Mouse (Mus musculus) megakaryocyte, embryonic 14.5 days (primary cell): ENCODE data around the gene Atp23.

Source experiments
- FLI1 ChIP-seq: IDR thresholded peaks from 2 replicates; pipeline ENCODE4 v1.6.1; 2012; ENCODE audit warnings: low read length, inconsistent platforms, mixed read lengths
- GATA1 ChIP-seq: IDR thresholded peaks from 3 replicates; pipeline ENCODE4 v1.6.1; 2012; ENCODE audit warnings: mixed read lengths, low read length, inconsistent platforms, borderline replicate concordance

GRCm38 (mm10) chr10:126945531-126945930 is 44.4 kb upstream of the Atp23 start:
- TF ChIP-seq GATA1, result no peak
- TF ChIP-seq FLI1, result no peak
